Mouse (Mus musculus) leukemia stem cell, adult 10-12 weeks (primary cell): ENCODE measurements around the gene 1700013G24Rik. TPM values are rescaled to one million over a fixed set of nuclear protein-coding genes. Genes with fewer than 3 reads are reported as not detected.

ENCODE experiments used
- polyA plus RNA-seq: library from polyadenylated mRNA; stranded (reverse); fragments of >175 nt; gene quantifications from 2 replicates; pipeline ENCODE4 v1.2.3, GENCODE M21; 2012; ENCODE audit warnings: low replicate concordance

The 1700013G24Rik gene
- polyA plus RNA-seq: not detected in 2 replicates

GRCm38 (mm10) chr4:137453234-137453767 lies at the start of gene 1700013G24Rik:
Gene 1700013G24Rik (plus strand): TSS chr4:137453284.

GRCm38 (mm10) chr4:137409691-137410090 lies 43.4 kb upstream of the 1700013G24Rik start, which contains the start of gene Cela3a:
Gene Cela3a (minus strand): TSS chr4:137409791.

DNA sequence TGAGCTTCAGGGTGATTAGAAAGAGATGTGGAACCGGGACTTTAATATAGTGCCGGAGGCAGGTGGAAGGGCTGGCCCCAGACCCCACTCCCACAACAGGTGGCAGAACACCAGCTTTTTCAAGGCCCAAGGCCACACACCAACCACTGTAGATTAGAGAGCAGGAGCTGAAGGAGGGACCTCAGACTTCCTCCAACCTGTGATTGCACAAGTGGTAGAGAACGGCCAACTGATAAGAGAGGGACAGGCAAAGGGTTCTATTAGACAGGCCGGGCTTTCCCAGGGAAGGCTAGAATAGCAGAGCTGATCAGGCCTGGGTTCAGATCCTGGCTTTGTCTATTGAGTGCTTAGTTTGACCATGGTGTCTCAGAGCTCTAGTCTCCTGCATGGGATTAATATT lies 22.6 kb upstream of the 1700013G24Rik start, which contains the start of gene Cela3b:
Gene Cela3b, minus strand, starts transcription at position 39 of the 400 bp plus-strand sequence.

GRCm38 (mm10) chr4:137468260-137469080 lies 15.4 kb downstream of the 1700013G24Rik start, which contains the start of gene Hspg2:
Gene Hspg2 (plus strand): TSS chr4:137468769.

Other genes with a start within 250 kb of the 1700013G24Rik start
- not detected in 2 replicates for gene Wnt4, start 175.8 kb upstream of the 1700013G24Rik start, polyA plus RNA-seq
- 2.7 and 12.9 TPM in 2 replicates for gene Cdc42, start 95.6 kb upstream of the 1700013G24Rik start, polyA plus RNA-seq
- gene Cela3a, start 43.5 kb upstream of the 1700013G24Rik start, polyA plus RNA-seq: not detected in 2 replicates
- gene Cela3b, start 22.7 kb upstream of the 1700013G24Rik start, polyA plus RNA-seq: 0.26 TPM in 1 of 2 replicates, not detected in the other
- gene Hspg2, start 15.5 kb downstream of the 1700013G24Rik start, polyA plus RNA-seq: 2.4 and 11.8 TPM in 2 replicates
- not detected in 2 replicates for gene Ldlrad2, start 121.3 kb downstream of the 1700013G24Rik start, polyA plus RNA-seq
- gene Usp48, start 140.5 kb downstream of the 1700013G24Rik start, polyA plus RNA-seq: 20.0 and 52.3 TPM in 2 replicates
- gene Rap1gap, start 211.4 kb downstream of the 1700013G24Rik start, polyA plus RNA-seq: 74.9 and 99.0 TPM in 2 replicates